Mouse (Mus musculus) cortical plate, adult 2 months (tissue): ENCODE data around the gene Hoxb4. TPM values are rescaled to one million over a fixed set of nuclear protein-coding genes. Genes with fewer than 3 reads are reported as not detected.

Experiments
- H3K27ac ChIP-seq: fragments of 200-500 bp; 2 replicates; pipeline ENCODE4 v1.5.1; 2012; ENCODE audit warnings: low read length, control low read depth, inconsistent platforms; ENCODE audit not compliant: insufficient read depth
- H3K4me1 ChIP-seq: fragments of 200-500 bp; 2 replicates; pipeline ENCODE4 v1.6.1; 2011; ENCODE audit warnings: low read length; ENCODE audit not compliant: control insufficient read depth, insufficient read depth
- H3K4me3 ChIP-seq: fragments of 200-500 bp; 2 replicates; pipeline ENCODE4 v1.5.1; 2011; ENCODE audit warnings: mild to moderate bottlenecking, low read length, control low read depth; ENCODE audit not compliant: insufficient read depth
- CTCF ChIP-seq: fragments of 200-500 bp; IDR thresholded peaks from 2 replicates; pipeline ENCODE4 v1.5.1; 2011; ENCODE audit warnings: mild to moderate bottlenecking, control low read depth, low read length; ENCODE audit not compliant: insufficient read depth; ENCODE audit errors: extremely low read depth
- POLR2A ChIP-seq: fragments of 200-500 bp; IDR thresholded peaks from 2 replicates; pipeline ENCODE4 v1.6.1; 2011; ENCODE audit warnings: mild to moderate bottlenecking, low read length, control low read depth; ENCODE audit not compliant: insufficient read depth; ENCODE audit errors: extremely low read depth
- polyA plus RNA-seq: library from polyadenylated mRNA; depleted of rRNA; stranded (reverse); fragments of >200 nt; gene quantifications from 2 replicates; pipeline ENCODE4 v1.2.3, GENCODE M21; 2012

Hoxb4 gene
- polyA plus RNA-seq, 1 experiment, result not detected

DNA sequence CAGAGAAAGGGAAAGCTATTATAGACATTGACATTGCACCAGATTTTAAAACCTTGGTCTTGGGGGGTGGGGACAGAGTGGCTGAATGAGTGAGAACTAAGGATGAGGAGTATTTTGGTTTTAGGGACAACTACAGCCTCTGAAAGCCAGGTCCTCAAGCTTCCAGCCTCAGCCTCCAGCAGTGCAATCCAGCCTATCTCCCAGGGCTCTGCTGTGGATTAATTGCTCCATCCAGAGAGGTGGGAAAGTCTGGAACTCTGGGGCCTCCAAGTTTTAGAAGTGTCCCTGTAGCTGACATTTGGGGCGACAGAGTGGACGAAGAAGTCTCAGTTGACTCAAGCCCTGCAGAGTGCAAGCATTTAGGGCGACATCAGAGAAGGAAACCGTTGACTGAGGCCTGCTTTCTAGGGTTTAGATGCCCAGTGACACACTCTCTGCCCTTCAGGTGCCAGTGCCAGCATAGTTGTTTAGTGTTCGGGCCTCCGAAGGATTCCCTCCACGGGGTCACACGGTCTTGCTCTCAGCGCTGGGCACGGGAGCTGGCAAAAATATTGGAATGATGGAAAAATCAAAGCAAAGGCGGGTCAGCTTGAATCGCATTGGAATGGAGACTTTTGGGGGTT is 4.2 kb upstream of the Hoxb4 start:
- Histone ChIP-seq H3K4me1 (no peaks in the 10 kb centered on the region), H3K27ac (no peak overlapping the region), H3K4me3 (no peak overlapping the region)
- TF ChIP-seq CTCF, result no peak
- TF ChIP-seq POLR2A, result no peak

DNA sequence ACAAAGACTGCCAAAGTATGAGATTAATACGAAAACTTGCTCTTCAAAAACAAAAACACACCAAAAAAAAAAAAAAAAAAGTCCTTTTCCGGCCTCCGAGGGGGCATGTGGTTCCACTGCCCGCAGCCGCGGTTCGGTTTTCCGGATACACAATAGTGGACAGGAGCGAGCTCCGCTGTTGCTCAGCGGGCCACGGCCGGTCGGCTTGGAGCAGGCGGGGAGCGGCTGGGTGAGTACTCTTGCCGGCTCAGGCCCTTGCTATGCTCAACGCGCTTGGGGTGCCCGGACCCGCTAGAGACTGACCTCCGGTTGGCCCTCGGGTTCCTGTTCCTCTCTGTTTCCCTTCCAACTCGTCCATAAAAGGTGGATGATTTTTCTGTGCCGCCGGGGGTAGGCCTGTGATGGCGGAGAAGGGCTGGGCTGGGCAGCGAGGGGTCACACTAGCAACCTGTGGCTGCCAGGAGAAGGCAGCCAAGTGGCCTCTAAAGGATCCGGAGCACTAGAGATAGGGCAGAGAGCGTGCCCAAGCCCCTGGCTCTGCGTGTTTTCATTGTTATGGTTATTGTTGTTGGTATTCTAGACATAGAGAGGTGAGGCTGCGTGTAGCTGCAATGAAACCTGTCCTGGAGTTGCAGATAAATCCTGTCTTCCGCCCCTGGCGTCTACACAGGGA is 3.3 kb upstream of the Hoxb4 start:
- no peak for TF ChIP-seq CTCF
- Histone ChIP-seq H3K4me1 (no peaks in the 10 kb centered on the region), H3K4me3 (no peak overlapping the region), H3K27ac (no peak overlapping the region)

DNA sequence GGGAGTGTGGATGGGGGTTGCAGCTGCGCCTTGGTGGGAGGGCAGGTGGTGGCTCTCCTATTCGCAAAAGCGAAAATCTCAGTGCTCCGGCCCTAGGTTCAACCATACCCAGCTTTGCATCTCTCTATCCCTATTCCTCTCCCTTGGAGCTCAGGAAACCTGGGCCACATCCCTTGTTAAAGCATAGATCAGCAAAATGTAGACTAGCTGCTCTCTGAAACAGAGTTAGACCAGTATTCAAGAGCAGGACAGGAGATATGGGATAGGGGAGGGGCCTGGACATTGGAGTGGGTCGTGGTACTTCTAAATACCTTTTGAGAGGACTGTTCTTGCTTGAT is 2.8 kb upstream of the Hoxb4 start:
- Histone ChIP-seq H3K27ac (no peak overlapping the region), H3K4me3 (no peak overlapping the region)
- no peak for TF ChIP-seq CTCF
- TF ChIP-seq POLR2A, result no peak

GRCm38 (mm10) chr11:96316696-96317607 is 1.1 kb upstream of the Hoxb4 start:
- Histone ChIP-seq H3K27ac (no peak overlapping the region), H3K4me1 (no peaks in the 10 kb centered on the region), H3K4me3 (no peak overlapping the region)
- TF ChIP-seq POLR2A, result no peak
- TF ChIP-seq CTCF, result no peak

More for the DNA sequence above, 2.8 kb upstream of the Hoxb4 start:
- no peaks in the 10 kb centered on the region for H3K4me1 ChIP-seq

GRCm38 (mm10) chr11:96318368-96319070 is 452 bp downstream of the Hoxb4 start:
- TF ChIP-seq CTCF (no peak), POLR2A (no peak)
- no peak overlapping the region for H3K4me3 ChIP-seq
- no peaks in the 10 kb centered on the region for H3K4me1 ChIP-seq
- no peak overlapping the region for H3K27ac ChIP-seq

GRCm38 (mm10) chr11:96319071-96319902 is 1.2 kb downstream of the Hoxb4 start:
- H3K27ac ChIP-seq, result no peak overlapping the region
- H3K4me1 ChIP-seq, result no peaks in the 10 kb centered on the region
- H3K4me3 ChIP-seq, result no peak overlapping the region
- TF ChIP-seq CTCF (no peak), POLR2A (no peak)

GRCm38 (mm10) chr11:96319910-96320309 is 1.8 kb downstream of the Hoxb4 start:
- H3K27ac ChIP-seq, result no peak overlapping the region
- no peak overlapping the region for H3K4me3 ChIP-seq
- TF ChIP-seq POLR2A (no peak), CTCF (no peak)
- no peaks in the 10 kb centered on the region for H3K4me1 ChIP-seq

- no peaks in the 10 kb centered on the region for H3K4me1 ChIP-seq
- H3K4me3 ChIP-seq, result no peak overlapping the region
- no peak overlapping the region for H3K27ac ChIP-seq
- no peak for TF ChIP-seq POLR2A
- TF ChIP-seq CTCF, result no peak
These were observed 2.6 kb downstream of the Hoxb4 start for GRCm38 (mm10) chr11:96320688-96321087.
